Mouse (Mus musculus) neutrophil, adult 65 days (primary cell): ENCODE data around the gene Gypa. TPM values are rescaled to one million over a fixed set of nuclear protein-coding genes. Genes with fewer than 3 reads are reported as not detected.

ENCODE experiments used
- total RNA-seq: library from RNA; stranded (reverse); gene quantifications from 2 replicates; pipeline ENCODE4 v1.2.4, GENCODE M21; 2023

Gene Gypa
- total RNA-seq, result 0.51 and 1.3 TPM in 2 replicates

DNA sequence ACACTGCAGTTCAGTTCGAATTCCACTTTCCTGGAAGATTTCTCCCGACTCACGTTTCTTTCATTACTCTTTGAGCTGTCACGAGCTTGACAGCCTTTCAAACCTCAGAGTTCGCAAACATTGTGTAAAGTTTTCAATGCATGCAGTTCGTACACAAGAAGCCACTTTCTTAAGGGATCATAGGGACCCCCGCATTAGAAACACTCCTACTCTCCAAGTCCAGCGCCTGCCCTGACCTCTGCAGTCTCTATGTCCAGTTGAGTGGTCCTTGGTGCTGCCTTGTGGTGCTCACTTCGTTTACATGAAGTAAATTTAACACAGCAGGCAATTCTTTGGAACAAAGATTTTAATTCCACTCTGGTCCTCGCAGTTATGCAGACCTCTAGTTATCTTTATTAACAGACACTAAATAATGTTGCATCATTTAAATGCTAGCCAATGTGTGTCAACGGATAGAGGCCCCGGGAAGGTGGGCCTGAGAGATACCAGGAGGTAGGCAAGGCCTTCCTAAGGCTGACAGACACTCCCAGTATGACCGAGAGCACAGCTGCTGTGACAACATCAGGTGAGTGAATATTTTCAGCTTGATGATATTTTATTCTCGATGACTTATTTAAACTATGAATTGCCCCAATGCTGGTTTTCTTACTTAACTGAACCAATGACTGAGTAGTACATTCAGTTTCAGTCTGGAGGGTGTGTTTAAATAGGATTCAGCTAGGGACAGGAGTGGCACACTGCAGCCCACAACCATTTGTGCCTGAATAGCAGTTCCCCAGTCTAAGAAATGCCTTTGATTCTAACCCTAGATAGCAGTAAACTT lies at the start of gene Gypa:
Gene Gypa, plus strand, starts transcription at position 259 of the 823 bp plus-strand sequence.

Other genes with a start within 250 kb of the Gypa start
- not detected in 2 replicates for gene Frem3, start 117.3 kb downstream of the Gypa start, total RNA-seq
- gene Smarca5, start 245.7 kb downstream of the Gypa start, total RNA-seq, result 86.8 and 121 TPM in 2 replicates